Mouse (Mus musculus) ES-CJ7 (cell line): ENCODE measurements at regions not wholly inside any gene's neighbourhood (a gene's known extent, or its start where the extent isn't known, plus 50 kb on each side); places are given as distances from the start of the nearest gene placed in this dataset.

ENCODE experiments used
- DNase-seq: peaks from one replicate; pipeline ENCODE4 v3.0.0; 2011; ENCODE audit warnings: low read depth, low spot score

DNA sequence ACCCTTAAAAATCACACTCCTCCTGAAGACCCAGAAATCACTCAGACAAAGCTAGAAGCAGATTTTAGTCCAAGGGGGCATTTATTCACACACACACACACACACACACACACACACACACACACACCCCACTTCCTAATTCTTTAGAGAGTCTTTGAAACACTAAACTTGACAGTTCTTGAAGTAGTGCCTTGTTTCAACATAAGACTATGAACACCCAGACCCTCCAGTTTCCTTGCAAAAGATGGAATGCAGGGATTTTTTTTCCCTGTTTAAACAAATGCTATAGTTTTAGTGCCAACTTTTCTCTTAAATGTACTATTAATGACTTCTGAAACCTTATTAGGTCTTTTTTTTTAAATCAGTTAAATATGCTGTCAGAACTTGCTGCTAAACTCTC lies 279.2 kb upstream of the Fat1 start:
- no peak for DNase-seq

DNA sequence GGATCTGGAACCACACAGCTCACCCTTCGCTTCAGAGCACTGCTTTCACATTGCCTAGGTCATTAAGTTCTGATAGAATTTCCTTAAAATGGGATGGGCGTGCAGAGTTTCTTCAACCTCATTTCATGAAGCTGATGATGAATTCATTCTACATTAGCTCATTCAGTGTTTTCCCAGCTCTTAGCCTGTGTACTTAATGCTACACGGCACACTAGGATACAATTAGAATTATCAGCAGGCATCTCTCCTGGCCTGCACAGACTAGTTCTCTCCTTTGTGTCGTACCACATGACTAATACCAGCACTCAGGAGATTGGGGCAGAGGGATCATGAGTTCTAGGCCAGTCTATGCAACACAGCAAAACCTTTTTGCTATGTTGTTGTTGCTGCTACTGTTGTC lies 278.8 kb upstream of the Fat1 start:
- DNase-seq, result no peak

DNA sequence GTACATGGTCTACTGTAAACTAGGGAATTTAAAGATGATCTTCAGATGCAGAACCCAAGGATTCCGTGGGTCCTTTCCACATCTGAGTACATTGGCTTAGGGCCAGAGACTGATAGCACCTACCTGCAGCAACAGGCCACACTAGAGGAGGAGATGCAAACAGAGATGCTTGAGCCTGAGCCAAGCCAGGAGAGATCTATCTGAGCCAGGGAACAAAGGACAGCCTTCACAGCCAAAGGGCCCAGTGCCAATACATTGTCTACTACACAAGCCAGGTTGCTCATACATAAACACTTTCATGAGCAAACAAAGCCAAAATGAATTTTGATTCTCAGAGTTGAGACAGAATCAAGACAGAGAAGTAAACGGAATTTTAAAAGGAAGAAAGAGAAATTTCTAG lies 273.6 kb upstream of the Fat1 start:
- no peak for DNase-seq

DNA sequence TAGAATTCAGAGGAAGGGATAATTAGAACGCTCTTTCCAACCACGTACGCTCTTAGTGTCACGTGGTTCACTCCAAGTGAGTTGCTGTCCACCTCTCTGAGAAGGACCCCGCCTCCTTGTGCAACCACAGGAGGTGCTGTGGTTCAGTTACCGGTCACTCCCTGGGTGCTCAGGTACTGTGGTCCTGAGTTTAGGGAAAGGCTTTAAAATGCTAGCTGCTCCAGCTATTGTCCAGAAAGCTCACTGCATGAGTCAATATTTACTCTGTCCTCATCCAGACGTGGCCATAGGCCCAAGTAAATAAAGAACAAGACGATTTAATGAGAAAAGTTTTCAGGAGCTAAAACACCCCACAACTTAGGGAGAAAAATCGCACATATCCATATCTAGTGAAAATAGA lies 248.1 kb upstream of the Fat1 start:
- no peak for DNase-seq

- no peak for DNase-seq
Observed at GRCm38 (mm10) chr8:44689837-44690592, 245.2 kb upstream of the Fat1 start.

DNA sequence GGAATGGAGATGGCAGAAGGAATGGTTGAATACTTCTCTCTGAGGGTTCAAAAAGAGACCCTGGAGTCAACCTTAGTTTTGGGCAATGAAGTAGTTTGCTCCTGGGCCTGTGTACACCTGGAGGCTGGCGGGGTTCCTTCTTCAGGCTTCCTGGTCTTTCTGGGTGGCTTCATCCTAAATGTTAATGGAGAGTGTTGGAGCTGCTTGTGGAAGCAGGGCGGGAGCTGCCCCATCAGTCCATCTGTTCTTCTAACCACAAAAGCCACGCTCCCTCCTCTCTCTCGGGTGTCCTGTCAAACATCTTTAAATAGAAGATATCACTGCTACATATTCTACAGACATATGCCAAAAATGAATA lies 244.7 kb upstream of the Fat1 start:
- DNase-seq, result no peak

- no peak for DNase-seq
Observed at GRCm38 (mm10) chr8:44691140-44691539, 244.1 kb upstream of the Fat1 start.

DNA sequence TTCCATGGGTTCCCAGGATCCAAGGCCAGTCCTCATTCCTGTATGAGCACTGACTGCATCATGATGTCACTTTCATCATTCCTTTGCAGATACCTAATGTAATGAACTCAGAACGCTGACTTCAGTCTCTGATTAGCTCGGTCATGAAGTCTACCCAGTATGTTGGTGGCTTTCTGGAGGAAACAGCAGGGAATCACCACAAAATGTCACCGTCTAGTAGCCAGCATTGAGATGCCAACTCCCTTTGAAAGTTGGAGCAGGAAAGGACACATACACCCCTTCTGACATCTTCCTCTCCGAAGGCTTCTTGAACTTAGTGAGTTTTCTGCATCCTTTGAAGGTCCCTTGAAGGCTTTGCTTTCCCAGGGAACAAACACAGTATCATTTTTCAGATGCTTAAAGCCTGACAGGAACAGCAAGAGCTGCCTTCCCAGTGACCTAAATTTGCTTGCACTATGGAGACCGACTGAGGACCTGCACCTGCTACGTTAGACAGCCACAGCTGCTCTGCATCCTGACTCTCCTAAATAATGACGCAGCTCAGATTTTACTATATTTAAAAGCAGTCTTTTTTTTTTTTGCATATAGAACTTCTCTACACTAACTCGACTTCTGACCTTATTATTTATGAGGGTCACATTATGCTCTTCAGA lies 243.1 kb upstream of the Fat1 start:
- DNase-seq, result no peak

DNA sequence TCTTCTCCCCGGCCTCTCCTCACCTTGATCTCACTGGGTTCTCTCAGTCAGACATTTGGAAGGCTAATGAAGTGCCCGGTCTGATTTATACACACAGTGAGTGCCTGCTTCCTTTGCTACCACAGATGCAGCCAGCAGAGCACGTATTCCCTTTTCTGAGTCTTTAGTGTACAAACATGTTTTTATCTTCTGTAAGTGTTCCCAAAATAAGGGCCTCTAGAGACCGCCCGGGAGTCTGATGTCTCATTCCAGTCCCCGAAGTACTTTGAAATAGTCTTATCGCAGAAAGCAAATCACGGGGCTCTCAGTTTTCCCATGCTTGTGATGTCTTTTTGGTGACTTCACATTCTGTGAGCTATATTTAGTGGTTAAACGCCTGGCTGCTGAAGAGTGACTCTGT lies 240.4 kb upstream of the Fat1 start:
- DNase-seq, result no peak

DNA sequence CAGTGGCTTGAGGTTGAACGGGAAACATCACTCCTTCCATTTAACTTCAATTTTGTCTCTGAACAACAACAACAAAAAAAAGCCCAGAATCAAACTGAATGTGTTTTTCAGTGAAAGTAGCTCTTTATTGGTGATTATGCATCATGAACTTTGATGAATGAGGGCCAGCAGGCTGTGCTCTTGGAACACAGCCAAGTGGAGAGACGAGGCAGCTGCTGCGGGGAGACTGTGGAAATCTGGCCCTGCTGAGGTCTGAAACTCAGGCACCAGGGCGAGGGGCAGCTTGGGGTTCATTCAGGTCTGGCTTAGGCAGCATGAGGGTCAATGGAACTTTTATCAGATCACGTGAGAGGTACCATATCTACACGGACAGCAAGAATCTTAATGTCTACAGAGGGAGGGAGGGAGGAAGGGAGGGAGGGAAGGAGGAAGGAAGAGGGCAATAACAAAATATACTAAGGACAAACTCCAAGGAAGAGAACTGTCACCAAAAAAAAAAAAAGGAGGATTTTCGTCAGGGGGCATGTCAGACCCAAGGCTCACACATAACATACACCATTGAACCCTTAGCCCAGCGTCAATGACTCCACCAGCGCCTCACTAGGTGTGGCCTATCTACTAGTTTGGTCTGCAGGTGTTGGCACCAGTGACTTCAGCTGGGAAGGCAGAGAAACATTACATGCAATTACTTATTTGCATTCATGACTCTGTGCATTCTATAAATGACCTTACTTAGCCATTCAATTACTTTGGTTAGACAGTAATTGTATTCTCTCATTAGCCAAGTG lies 239.0 kb upstream of the Fat1 start:
- DNase-seq, result no peak

- no peak for DNase-seq
Observed at GRCm38 (mm10) chr8:44699384-44700105, 235.7 kb upstream of the Fat1 start.

DNA sequence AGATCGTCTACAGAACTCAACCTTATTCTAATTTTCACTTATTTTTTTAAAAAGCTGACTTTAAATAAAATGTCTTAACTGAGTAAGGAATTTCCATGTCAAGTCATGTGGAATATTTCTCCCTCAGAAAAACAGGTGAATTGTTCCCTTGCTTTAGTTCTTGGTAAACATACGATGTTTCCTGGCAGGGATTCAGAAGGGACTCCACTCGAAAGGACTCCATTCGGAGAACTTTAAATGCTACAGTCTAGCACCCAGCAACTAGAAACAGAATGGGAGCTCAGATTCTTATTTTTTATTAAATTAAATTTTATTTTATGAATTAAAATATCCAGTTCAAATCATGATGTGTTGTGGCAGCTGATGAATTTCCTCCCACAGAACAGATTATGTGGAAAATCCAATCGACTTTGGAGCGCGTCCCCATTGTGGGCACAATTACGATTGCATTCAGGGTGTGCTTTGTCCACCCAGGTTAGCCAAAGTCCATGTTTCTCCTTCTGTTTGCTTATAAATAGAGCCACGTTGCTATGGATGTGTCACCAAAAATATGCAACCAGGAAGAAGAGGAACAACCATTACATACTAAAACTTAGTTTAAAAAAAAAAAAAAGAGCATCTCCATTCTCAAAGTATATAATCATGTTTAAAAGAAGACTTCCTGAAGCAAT lies 230.5 kb upstream of the Fat1 start:
- DNase-seq, result no peak

DNA sequence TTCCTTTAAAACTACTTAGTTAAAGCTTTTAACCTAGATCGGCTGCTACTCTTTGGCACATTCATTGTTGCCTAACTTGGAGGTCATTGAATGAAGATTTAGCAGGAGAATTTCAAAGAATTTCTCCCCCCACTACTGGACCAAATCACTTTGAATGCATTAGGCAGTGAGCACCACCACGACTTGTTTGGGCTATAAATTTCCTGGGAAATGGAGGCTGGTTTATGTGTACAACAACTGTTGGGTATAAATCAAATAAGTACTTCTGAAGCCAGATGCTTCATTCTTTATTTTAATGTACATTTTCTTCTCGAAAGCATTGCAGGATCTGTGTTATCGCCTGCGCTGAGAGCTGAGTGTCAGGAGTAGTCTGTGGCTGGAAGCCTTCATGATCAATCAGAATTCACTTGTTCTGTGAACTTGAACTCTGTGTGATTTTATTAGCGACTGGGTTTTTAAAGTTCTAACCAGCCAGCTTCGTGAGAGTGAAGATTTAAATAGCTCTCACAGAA lies 226.5 kb upstream of the Fat1 start:
- DNase-seq, result no peak

- no peak for DNase-seq
Observed at GRCm38 (mm10) chr8:44709171-44709940, 225.9 kb upstream of the Fat1 start.

- no peak for DNase-seq
Observed at GRCm38 (mm10) chr8:44734577-44734976, 200.7 kb upstream of the Fat1 start.

- no peak for DNase-seq
Observed at GRCm38 (mm10) chr8:44735801-44736200, 199.4 kb upstream of the Fat1 start.

- DNase-seq, result no peak
Observed at GRCm38 (mm10) chr8:44743353-44743752, 191.9 kb upstream of the Fat1 start.

DNA sequence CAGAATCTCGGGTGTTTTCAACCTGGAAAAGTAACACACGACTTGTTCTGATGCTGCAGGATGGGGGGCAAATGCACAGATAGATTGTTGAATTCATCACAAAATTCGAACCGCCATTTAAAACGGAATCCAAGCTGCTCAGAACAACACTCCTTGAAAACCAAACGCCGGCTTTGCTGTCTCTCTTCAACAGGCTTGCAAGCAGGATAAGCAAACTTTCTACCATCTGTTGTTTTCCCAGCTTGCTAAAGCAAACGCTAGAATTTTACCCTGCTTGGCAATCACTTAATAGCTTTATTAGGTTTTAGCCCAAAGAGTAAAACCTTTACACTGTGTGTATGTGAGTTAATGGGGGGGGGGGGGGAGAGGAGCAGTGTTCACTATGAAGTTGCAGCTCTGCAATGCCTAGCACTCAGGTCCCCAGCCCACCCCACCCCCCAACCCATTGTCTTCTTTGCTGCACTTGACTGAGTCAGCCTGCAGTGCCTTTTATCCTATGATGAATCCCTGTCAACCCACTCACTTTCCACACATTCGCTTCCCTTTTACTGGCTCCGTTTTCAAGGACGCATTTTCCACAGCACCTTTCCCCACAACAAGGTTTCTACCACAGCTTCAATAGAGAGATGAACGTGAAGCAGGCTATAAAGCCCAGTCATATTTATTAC lies 190.1 kb upstream of the Fat1 start:
- no peak for DNase-seq

GRCm38 (mm10) chr8:44758727-44759126 lies 176.5 kb upstream of the Fat1 start:
- no peak for DNase-seq

GRCm38 (mm10) chr8:44762731-44763130 lies 172.5 kb upstream of the Fat1 start:
- no peak for DNase-seq
